Mouse (Mus musculus): ENCODE data around the gene Plbd2. TPM values are rescaled to one million over a fixed set of nuclear protein-coding genes. Genes with fewer than 3 reads are reported as not detected.
A peak's percentile ranks its signal among the peaks of the same experiment; 100 is the strongest.

Gene Plbd2
- total and polyA plus RNA-seq, 3 experiments: 32.1 to 47.1 (median 39.5) TPM

DNA sequence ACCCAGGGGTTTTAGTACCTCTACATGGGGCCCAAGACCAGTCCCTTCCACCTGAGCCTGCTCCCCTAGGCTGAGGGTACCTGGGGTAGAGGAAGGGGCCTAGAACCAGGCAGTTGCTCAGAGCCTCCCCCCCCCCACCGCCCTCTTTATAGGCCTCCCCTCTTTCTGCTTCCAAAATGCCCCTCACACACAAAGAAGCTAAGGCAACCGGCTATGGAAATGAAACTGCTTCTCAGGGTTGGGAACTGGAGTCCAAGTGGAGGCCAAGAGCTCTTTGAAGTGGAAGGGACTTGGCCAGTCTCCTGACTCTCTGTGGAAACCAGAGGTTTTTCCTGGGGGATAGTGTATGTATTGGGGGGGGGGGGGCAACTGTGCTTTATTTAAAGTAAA lies 31.3 kb upstream of the Plbd2 start:
- Histone ChIP-seq H3K27me3 (ENCODE audit: control insufficient read depth, insufficient read depth, low read length) (no peaks in the 10 kb centered on the region), H3K27ac (no peak overlapping the region), H3K4me1 (ENCODE audit: control insufficient read depth, insufficient read depth, low read length) (no peaks in the 10 kb centered on the region), H3K79me2 (replicated peaks; ENCODE audit: control insufficient read depth, insufficient read depth, low read length) (no peaks in the 10 kb centered on the region), H3K36me3 (ENCODE audit: control insufficient read depth, insufficient read depth, low read length) (no peaks in the 10 kb centered on the region), H3K9ac (ENCODE audit: low read depth, low read length) (no peak overlapping the region), H3K4me3 (no peak overlapping the region)
- intact Hi-C loops (cut with DNase I): no loop called here
- TF ChIP-seq EP300 (IDR thresholded peaks at IDR 0.05; ENCODE audit: insufficient read depth, low read depth, low read length): no peak
- TF ChIP-seq CTCF (IDR thresholded peaks at IDR 0.05): no peak
- TF ChIP-seq POLR2A (IDR thresholded peaks at IDR 0.05; ENCODE audit: insufficient read depth, low read depth, low read length): no peak
- no peak for DNase-seq
- 79% methylated on average over 2 of the region's 2 CpGs for WGBS

GRCm38 (mm10) chr5:120534071-120534685 lies 30.8 kb upstream of the Plbd2 start:
- H3K9ac ChIP-seq (ENCODE audit: low read depth, low read length): no peak overlapping the region

DNA sequence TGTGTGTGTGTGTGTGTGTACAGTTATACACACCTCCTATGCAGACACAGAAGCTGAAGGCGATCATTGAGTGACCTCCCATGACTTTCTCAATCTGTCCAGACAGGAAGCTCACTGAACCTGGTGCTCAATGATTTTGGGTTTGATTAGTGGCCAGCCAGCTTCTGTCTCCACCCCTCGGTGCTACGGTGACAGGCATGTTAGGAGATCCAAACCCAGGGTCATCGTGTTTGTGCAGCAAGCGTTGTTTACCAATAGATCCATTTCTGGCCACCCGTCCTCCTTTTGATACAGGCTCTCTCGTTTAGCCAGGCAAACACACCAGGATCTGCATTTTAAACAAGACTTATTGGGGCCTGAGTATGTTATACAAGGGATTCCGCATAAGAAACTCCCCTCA lies 28.2 kb upstream of the Plbd2 start:
- no peaks in the 10 kb centered on the region for H3K4me1 ChIP-seq (ENCODE audit: control insufficient read depth, insufficient read depth, low read length)
- TF ChIP-seq CTCF (IDR thresholded peaks at IDR 0.05) (no peak), POLR2A (IDR thresholded peaks at IDR 0.05; ENCODE audit: insufficient read depth, low read depth, low read length) (no peak), EP300 (IDR thresholded peaks at IDR 0.05; ENCODE audit: insufficient read depth, low read depth, low read length) (no peak)
- no peak overlapping the region for H3K4me3 ChIP-seq
- WGBS: 80% methylated on average over 8 of the region's 8 CpGs
- intact Hi-C loops (cut with DNase I): no loop called here
- no peak overlapping the region for H3K27ac ChIP-seq
- H3K27me3 ChIP-seq (ENCODE audit: control insufficient read depth, insufficient read depth, low read length): no peaks in the 10 kb centered on the region
- no peak overlapping the region for H3K9ac ChIP-seq (ENCODE audit: low read depth, low read length)
- no peaks in the 10 kb centered on the region for H3K36me3 ChIP-seq (ENCODE audit: control insufficient read depth, insufficient read depth, low read length)
- H3K79me2 ChIP-seq (replicated peaks; ENCODE audit: control insufficient read depth, insufficient read depth, low read length): no peaks in the 10 kb centered on the region
- no peak for DNase-seq

More at GRCm38 (mm10) chr5:120534071-120534685, 30.8 kb upstream of the Plbd2 start:
- Histone ChIP-seq H3K4me1 (ENCODE audit: control insufficient read depth, insufficient read depth, low read length) (no peaks in the 10 kb centered on the region), H3K27me3 (ENCODE audit: control insufficient read depth, insufficient read depth, low read length) (no peaks in the 10 kb centered on the region), H3K36me3 (ENCODE audit: control insufficient read depth, insufficient read depth, low read length) (no peaks in the 10 kb centered on the region), H3K27ac (no peak overlapping the region), H3K4me3 (no peak overlapping the region), H3K79me2 (replicated peaks; ENCODE audit: control insufficient read depth, insufficient read depth, low read length) (no peaks in the 10 kb centered on the region)
- intact Hi-C loops (cut with DNase I): no loop called here
- no peak for DNase-seq
- WGBS: 87% methylated on average over 15 of the region's 15 CpGs
- TF ChIP-seq POLR2A (IDR thresholded peaks at IDR 0.05; ENCODE audit: insufficient read depth, low read depth, low read length) (no peak), CTCF (IDR thresholded peaks at IDR 0.05) (no peak), EP300 (IDR thresholded peaks at IDR 0.05; ENCODE audit: insufficient read depth, low read depth, low read length) (no peak)

GRCm38 (mm10) chr5:120527296-120527964 lies 24.0 kb upstream of the Plbd2 start:
- Histone ChIP-seq H3K27ac (no peak overlapping the region), H3K36me3 (ENCODE audit: control insufficient read depth, insufficient read depth, low read length) (no peaks in the 10 kb centered on the region), H3K9ac (ENCODE audit: low read depth, low read length) (no peak overlapping the region), H3K27me3 (ENCODE audit: control insufficient read depth, insufficient read depth, low read length) (no peaks in the 10 kb centered on the region), H3K79me2 (replicated peaks; ENCODE audit: control insufficient read depth, insufficient read depth, low read length) (no peaks in the 10 kb centered on the region), H3K4me1 (ENCODE audit: control insufficient read depth, insufficient read depth, low read length) (no peaks in the 10 kb centered on the region), H3K4me3 (no peak overlapping the region)
- DNase-seq: no peak
- intact Hi-C loops (cut with DNase I): no loop called here
- TF ChIP-seq EP300 (IDR thresholded peaks at IDR 0.05; ENCODE audit: insufficient read depth, low read depth, low read length): no peak
- TF ChIP-seq CTCF (IDR thresholded peaks at IDR 0.05): no peak
- TF ChIP-seq POLR2A (IDR thresholded peaks at IDR 0.05; ENCODE audit: insufficient read depth, low read depth, low read length): no peak
- 84% methylated on average over 18 of the region's 20 CpGs for WGBS

DNA sequence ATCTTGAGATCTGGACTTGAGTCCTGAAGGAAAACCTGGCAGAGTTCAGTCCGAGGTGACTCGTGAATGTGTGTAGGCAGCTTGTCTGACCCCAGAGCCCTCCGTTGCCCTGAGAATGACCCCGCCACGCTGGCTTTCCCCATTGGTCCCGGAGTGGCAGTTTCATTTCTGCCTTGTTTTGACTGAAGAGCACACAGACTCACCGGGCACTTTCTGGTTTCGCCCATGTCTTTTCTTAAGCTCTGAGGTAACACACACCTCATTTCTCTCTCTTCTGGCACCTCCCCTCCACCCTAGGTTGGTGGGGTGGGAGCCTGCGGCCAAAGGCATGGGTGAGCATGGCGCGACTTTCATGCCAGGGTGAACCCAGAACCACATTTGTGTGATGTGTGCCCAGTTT lies 22.9 kb upstream of the Plbd2 start:
- WGBS: 84% methylated on average over 11 of the region's 11 CpGs
- Histone ChIP-seq H3K4me1 (ENCODE audit: control insufficient read depth, insufficient read depth, low read length) (no peaks in the 10 kb centered on the region), H3K79me2 (replicated peaks; ENCODE audit: control insufficient read depth, insufficient read depth, low read length) (no peaks in the 10 kb centered on the region), H3K4me3 (no peak overlapping the region), H3K9ac (ENCODE audit: low read depth, low read length) (no peak overlapping the region), H3K36me3 (ENCODE audit: control insufficient read depth, insufficient read depth, low read length) (no peaks in the 10 kb centered on the region), H3K27ac (no peak overlapping the region), H3K27me3 (ENCODE audit: control insufficient read depth, insufficient read depth, low read length) (no peaks in the 10 kb centered on the region)
- TF ChIP-seq EP300 (IDR thresholded peaks at IDR 0.05; ENCODE audit: insufficient read depth, low read depth, low read length): no peak
- TF ChIP-seq POLR2A (IDR thresholded peaks at IDR 0.05; ENCODE audit: insufficient read depth, low read depth, low read length): no peak
- TF ChIP-seq CTCF (IDR thresholded peaks at IDR 0.05): no peak
- no peak for DNase-seq
- intact Hi-C loops (cut with DNase I): no loop called here

- WGBS: 51% methylated on average over 5 of the region's 5 CpGs
- Histone ChIP-seq H3K27ac (no peak overlapping the region), H3K4me1 (ENCODE audit: control insufficient read depth, insufficient read depth, low read length) (no peaks in the 10 kb centered on the region), H3K27me3 (ENCODE audit: control insufficient read depth, insufficient read depth, low read length) (no peaks in the 10 kb centered on the region), H3K36me3 (ENCODE audit: control insufficient read depth, insufficient read depth, low read length) (no peaks in the 10 kb centered on the region), H3K9ac (ENCODE audit: low read depth, low read length) (no peak overlapping the region), H3K4me3 (no peak overlapping the region), H3K79me2 (replicated peaks; ENCODE audit: control insufficient read depth, insufficient read depth, low read length) (no peaks in the 10 kb centered on the region)
- TF ChIP-seq CTCF (IDR thresholded peaks at IDR 0.05): peak; percentile 41
- TF ChIP-seq EP300 (IDR thresholded peaks at IDR 0.05; ENCODE audit: insufficient read depth, low read depth, low read length): no peak
- TF ChIP-seq POLR2A (IDR thresholded peaks at IDR 0.05; ENCODE audit: insufficient read depth, low read depth, low read length): no peak
- no peak for DNase-seq
- intact Hi-C loops (cut with DNase I): no loop called here
Observed at GRCm38 (mm10) chr5:120525737-120526136, 22.3 kb upstream of the Plbd2 start.
